Mouse (Mus musculus) mesoderm, embryonic 11.5 days (tissue): ENCODE measurements around the gene Slc36a4.

Experiments used
- DNase-seq: peaks from one replicate; pipeline ENCODE4 v3.0.0-alpha.2; 2012; ENCODE audit warnings: low read depth, low spot score

Gene Slc36a4

DNA sequence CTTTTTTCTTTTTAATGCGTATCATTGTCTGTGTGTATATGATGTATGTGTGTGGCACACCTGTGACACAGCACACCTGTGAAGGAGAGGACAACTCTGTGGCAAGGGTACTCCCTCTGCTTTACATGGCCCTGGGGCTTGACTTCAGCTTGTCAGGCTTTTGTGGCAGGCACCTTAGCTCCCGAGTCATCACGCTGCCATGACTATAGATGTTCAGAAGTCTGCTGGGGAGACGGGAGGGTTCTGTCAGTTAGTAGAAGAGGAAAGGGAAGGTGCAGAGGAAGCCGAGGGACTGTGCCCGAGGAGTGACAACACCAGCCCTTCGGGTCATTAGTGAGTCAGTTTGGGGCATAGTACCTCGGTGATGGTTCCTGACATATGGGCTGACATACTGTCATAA is 13.0 kb downstream of the Slc36a4 start:
- DNase-seq = no peak

DNA sequence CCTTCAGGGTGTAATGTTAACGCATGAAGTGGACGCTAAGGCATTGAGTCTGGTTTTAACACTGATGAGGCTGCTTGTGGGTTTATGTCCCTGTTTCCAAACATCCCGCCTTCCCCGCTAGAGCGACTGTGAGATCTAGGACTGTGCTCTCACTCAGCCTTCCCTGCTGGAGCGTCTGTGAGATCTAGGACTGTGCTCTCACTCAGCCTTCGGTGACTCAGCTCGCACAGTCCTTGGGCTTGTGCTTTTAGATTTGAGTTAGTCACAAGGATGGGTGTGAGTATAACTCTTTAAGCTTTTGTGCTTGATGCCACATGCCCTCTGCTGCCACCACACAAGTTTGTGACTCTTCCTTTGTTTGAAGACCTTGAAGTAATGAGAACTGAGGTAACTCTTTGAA is 17.6 kb downstream of the Slc36a4 start:
- DNase-seq = no peak

GRCm38 (mm10) chr9:15731758-15732748 is 22.5 kb downstream of the Slc36a4 start:
- DNase-seq = peak; percentile 62

DNA sequence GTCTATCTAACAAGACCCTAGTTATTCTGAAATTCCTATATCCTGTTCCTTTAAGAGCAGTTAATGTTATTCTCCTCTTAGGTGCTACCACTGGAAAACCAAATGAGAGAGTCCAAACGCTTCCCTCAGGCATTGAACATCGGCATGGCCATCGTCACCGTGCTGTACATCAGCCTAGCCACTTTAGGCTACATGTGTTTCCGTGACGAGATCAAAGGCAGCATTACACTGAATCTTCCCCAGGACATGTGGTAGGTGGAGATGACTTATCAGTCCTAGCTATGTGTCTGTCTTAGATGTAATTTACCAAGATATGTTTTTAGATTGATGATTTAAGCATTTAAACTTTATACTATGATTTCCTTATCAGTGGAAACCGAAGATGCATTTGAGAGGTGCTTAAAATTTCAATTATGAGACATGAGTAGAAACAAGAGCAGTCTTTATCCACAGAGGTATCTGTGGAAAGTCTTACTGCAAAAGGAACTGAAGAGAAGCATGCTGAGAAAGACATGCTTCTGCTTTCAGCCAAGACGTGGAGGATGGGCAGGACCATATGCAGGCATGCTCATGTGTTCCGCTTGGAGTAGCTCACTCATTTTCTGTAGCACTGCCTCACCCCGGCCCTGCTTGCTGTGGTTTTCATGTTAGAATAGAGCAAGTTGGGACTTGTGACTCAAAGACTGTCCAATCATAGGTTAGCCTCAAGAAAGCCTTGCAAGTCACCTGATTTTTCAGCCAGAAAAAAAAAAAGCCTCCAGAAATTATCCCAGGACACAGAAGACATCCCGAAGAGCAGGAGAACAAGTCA is 24.7 kb downstream of the Slc36a4 start:
- DNase-seq = no peak

DNA sequence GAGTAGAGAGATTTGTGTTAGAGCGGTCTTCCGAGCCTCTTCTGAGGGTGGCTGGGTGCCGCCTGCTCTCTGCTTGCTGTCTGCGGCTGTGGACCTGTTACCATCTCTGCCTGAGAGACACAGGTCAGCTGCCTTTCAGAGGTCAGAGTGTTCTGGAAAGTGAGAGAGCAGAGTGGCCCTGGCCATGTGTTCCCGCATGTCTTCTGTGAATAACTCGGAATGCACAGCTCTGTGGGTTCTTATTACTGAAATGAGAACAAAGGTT is 25.3 kb downstream of the Slc36a4 start:
- DNase-seq = no peak

DNA sequence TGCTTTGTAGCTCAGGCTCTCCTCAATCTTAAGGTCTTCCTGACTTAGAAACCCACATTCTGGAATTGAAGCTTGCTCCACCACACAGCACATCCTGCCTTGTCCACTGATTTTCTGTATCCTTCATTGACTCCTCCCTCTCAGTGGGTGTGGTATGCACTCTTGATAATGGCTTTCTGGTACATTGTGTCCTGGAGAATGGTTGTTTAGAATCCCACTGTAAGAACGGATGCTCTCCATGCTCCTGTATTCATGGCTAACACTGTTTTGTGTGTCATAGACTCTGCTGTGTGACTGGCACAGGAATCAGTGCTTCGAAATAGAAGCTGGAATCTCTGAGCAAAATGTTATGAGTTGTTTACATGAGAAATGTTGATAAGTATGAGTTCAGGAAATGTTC is 28.0 kb downstream of the Slc36a4 start:
- no peak for DNase-seq

GRCm38 (mm10) chr9:15741428-15741827 is 31.9 kb downstream of the Slc36a4 start:
- DNase-seq = no peak

DNA sequence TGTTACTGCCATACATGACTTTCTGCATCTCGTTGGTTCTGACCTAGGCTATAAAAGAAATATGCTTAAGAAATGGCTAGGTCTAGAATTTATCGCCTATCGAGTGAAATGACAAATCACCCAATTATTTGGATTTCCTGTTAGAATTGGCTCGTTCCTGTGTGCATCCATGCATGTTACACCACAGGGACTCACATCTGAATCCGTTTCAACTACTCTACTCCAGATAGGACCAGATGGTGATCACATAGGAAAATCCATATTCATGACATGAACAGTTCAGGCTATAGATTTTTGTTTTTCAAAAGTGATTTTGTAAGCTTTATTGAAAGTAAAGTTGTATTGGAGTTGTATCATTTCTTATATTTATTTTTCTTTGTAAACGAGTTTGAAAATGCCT is 32.4 kb downstream of the Slc36a4 start:
- peak; percentile 17 for DNase-seq

GRCm38 (mm10) chr9:15745985-15746607 is 36.6 kb downstream of the Slc36a4 start:
- peak; percentile 40 for DNase-seq

DNA sequence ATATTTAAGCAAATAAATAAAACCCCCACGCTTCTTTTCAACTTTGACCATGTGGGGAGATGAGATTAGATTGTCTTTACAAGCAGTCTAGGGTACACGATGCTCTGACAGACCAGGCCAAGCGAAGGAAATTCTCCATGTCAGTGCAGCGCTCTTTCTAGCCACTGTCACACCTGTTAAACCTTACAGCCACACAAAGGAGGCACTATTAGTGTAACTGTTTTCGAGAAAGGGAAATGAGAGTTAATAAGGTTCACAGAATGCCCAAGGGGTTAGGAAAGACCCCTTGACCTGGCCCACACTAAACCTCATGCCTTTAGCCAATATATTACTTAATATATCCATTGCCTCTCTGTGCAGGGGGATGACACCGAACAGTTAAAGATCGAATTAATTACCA is 37.1 kb downstream of the Slc36a4 start:
- peak; percentile 23 for DNase-seq

DNA sequence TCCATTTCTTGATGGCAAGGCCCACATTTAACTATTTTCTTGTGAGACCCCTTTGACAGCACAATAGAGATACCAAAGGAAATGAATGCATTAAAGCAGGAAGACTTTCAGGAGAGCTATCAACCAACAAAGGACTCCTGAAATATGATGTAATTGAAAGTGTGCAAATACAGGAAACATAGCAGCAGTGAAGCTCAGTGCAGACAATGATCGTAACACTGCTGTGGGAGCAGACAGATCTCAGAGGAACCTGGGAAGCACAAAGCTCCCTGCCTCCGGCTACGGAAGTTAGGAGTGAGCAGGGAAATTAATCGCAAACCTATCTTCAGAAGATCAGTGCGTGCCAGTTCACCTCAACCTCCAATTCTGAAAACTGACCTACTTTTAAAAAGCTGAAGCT is 38.8 kb downstream of the Slc36a4 start:
- DNase-seq = no peak

- no peak for DNase-seq
These were observed 49.8 kb downstream of the Slc36a4 start for GRCm38 (mm10) chr9:15759318-15759717.

- peak; percentile 22 for DNase-seq
These were observed 56.8 kb downstream of the Slc36a4 start for GRCm38 (mm10) chr9:15766379-15766778.

DNA sequence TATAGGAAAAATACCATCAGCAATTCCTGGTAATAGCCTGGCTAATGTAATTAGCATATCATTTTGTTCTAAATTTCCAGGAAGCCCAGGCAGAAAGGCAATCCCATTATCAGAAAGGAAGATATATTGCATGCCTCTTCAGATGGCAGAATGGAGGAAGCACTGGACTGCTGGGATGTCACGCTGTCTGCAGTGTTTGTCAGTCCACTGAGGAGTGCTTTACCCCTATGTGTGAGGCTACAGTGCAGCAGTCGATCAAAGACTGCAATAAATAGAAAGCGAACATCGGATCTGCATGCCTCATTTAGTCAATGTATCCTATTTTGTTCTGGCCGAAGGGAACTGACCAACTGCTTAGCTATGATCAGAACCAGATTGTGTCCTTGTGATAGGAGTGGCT is 57.3 kb downstream of the Slc36a4 start:
- peak; percentile 13 for DNase-seq

DNA sequence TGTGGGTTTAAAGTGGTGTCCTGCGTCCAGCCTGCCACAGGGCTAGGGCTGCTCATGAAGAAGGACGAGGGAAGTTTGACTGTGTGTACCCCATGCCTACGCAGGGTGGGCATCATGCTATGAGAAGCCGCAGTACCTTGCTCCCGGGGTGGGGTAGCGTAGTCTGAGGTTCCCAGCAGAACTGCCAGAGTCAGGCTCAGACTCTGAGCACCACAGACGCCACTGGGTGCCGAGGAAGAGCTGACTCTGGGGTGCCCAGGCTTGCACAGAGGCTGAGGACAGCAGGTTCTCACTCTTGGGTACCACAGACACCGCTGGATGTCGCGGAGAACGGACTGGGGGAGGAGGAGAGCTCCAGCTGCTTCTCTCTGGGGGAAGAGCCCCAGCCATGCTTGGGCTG is 63.2 kb downstream of the Slc36a4 start:
- no peak for DNase-seq

DNA sequence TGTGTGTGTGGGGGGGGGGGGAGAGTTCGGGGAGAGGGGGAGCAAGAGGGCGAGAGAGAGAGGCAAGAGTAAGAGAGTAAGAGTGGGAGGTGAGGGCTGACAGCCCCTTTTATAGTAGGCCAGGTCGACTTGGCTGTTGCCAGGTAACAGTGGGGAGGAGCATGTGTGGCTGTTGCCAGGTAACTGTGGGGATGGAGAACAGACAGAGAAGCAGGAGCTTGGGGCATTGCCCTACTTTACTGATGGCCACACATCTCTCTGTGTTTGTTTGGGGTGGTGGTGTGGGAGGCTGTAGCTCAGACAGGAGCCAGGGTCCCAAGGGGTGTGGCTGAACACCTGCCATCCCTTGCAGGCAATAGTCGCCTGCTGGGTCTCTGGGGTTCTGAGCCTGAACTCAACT is 63.9 kb downstream of the Slc36a4 start:
- DNase-seq = no peak

DNA sequence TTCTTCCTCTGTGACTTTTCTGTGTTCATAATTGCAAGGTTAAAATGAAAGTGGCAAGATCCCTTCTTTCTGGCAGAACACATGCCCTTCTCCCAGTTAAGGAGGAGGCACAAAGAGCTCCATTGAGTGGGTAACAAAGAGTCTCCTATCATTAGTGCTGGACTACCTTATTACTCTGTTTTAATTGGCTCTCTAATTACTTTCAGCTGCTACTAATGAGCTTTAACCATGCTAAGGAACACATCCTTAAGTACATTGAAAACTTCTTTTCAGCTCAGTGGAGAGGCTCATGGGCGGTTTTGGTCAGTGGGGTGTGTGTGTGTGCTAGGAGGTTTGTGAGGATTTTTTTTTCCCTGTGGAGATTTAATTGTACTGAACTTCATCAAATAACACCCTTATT is 65.4 kb downstream of the Slc36a4 start:
- DNase-seq = no peak

DNA sequence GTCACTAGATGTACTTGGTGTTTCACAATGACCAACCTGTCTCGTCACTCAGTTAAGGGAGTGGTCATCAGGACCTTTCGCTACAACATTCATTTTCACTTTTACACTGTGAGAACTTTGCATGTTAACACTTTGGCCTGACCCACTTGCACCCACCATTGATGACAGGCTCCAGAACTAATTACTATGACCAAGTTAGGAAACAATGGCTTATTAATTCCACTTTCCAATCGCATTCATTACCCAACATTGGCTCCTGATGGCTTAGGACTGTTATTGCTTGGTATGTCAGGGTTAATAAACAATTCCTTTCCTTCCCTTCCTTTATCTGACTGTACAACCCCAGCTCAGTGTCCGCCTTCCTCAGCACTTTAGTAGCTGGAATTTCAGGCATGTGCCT is 72.4 kb downstream of the Slc36a4 start:
- no peak for DNase-seq

- no peak for DNase-seq
These were observed 76.7 kb downstream of the Slc36a4 start for GRCm38 (mm10) chr9:15786192-15786591.

DNA sequence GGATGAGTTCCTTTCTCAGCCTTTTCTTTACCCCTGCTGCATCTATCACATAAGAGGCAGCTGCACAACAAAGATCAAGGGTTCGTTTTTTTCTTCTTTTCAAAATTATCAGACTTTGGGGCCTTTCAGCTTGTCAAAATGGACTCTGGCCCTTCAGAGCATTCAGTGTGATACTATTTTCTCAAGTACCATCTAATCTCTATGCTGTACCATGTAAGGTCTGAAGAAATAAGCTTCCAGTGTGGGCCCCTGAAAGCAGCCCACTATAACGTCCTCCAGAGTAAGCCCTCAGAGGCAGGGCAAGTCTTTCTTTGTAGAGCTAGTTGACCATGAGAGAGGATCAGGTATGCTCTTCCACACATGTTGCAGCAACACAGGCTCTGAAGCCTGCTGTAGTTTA is 77.1 kb downstream of the Slc36a4 start:
- no peak for DNase-seq

DNA sequence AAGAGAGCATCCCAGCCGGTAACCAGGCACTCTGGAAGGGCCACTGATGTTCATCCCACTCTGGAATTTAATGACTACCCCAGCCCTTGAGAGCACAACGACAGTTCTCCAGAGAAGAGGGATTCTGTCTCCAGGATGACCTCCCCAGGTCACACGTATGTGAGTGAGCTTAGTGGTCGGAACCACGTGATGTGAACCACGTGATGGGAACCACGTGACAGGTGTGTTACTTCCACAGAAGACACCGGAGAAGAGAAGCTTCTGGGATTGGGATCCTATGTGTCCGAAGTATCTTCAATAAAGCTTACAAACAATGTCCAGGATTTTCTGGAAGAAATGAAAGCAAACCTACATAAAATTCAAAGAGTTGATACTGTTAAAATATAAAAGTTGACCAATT is 82.5 kb downstream of the Slc36a4 start:
- DNase-seq = no peak
